In genomic region chr5:4866945-4867344, GRCm38 (mm10) we compare ENCODE assay signal across 21 mouse cellular contexts.
A peak's percentile ranks its signal among the peaks of the same experiment; 100 is the strongest.
DNase-seq lines count a peak whose midpoint lies in the region; ATAC-seq and TF ChIP-seq lines count a peak whose summit lies in the region.
"Had no signal": no experiment of that assay in that cellular context is flagged by ENCODE, and none has a peak within 500 bp of the region (broad histone marks: within the 10 kb centered on the region; RNA-seq: fewer than 3 reads in every experiment).

No protein-coding gene starts in this region.

- intact Hi-C loops in heart, postnatal 25 days (cut with DNase I), result no loop called here

- no peak overlapping the region for H3K4me3 ChIP-seq in forebrain, embryonic 10.5 days
- no peak overlapping the region for H3K4me3 ChIP-seq in forebrain, embryonic 14.5 days (ENCODE audit: low read depth, low read length)
- H3K4me3 ChIP-seq in kidney, postnatal 0 days (replicated peaks; ENCODE audit: low read depth, low read length), result no peak overlapping the region
- H3K4me3 ChIP-seq in kidney, adult 2 months (ENCODE audit: insufficient read depth, low read depth, low read length), result no peak overlapping the region
- H3K4me3 ChIP-seq in midbrain, embryonic 12.5 days, result no peak overlapping the region
- H3K4me3 ChIP-seq in midbrain, embryonic 14.5 days (replicated peaks; ENCODE audit: low read depth, low read length), result no peak overlapping the region
- H3K4me3 ChIP-seq: embryonic facial prominence, embryonic 10.5 days; heart, embryonic 12.5 days; hindbrain, embryonic 13.5 days had no signal

- 60% methylated on average over 8 of the region's 8 CpGs for WGBS in forebrain, embryonic 10.5 days
- 45% methylated on average over 8 of the region's 8 CpGs for WGBS in forebrain, embryonic 14.5 days
- 49% methylated on average over 8 of the region's 8 CpGs for WGBS in kidney, postnatal 0 days
- WGBS in kidney, adult 2 months, result 68% methylated on average over 8 of the region's 8 CpGs
- 36% methylated on average over 8 of the region's 8 CpGs for WGBS in midbrain, embryonic 12.5 days
- 57% methylated on average over 8 of the region's 8 CpGs for WGBS in midbrain, embryonic 14.5 days

- no peak for ATAC-seq in forebrain, embryonic 14.5 days
- ATAC-seq in kidney, postnatal 0 days (replicated peaks; ENCODE audit: low FRiP score, low read depth), result no peak; the same call in 1 of the 2 replicates
- ATAC-seq in midbrain, embryonic 12.5 days (ENCODE audit: low FRiP score, low read depth), result no peak
- no peak for ATAC-seq in midbrain, embryonic 14.5 days (ENCODE audit: low FRiP score, low TSS enrichment)
- ATAC-seq: CD4-positive, CD25-positive, alpha-beta regulatory T cell, adult 4 months; hindbrain, postnatal 0 days had no signal

- H3K36me3 ChIP-seq in forebrain, embryonic 10.5 days (replicated peaks), result no peaks in the 10 kb centered on the region
- no peaks in the 10 kb centered on the region for H3K36me3 ChIP-seq in forebrain, embryonic 14.5 days (ENCODE audit: control insufficient read depth, insufficient read depth, low read length)
- H3K36me3 ChIP-seq in kidney, postnatal 0 days (ENCODE audit: insufficient read depth, low read length), result no peaks in the 10 kb centered on the region
- H3K36me3 ChIP-seq in kidney, adult 2 months (ENCODE audit: control insufficient read depth, insufficient read depth, low read length), result no peaks in the 10 kb centered on the region
- H3K36me3 ChIP-seq in midbrain, embryonic 12.5 days, result no peaks in the 10 kb centered on the region
- no peaks in the 10 kb centered on the region for H3K36me3 ChIP-seq in midbrain, embryonic 14.5 days (ENCODE audit: control insufficient read depth, insufficient read depth, low read length)
- H3K36me3 ChIP-seq: embryonic facial prominence, embryonic 10.5 days; G1E; heart, embryonic 12.5 days; hindbrain, embryonic 13.5 days had no signal

- no peaks in the 10 kb centered on the region for H3K9me3 ChIP-seq in forebrain, embryonic 10.5 days
- no peaks in the 10 kb centered on the region for H3K9me3 ChIP-seq in forebrain, embryonic 14.5 days (replicated peaks; ENCODE audit: control insufficient read depth, low read length)
- no peaks in the 10 kb centered on the region for H3K9me3 ChIP-seq in kidney, postnatal 0 days (replicated peaks; ENCODE audit: low read length)
- no peaks in the 10 kb centered on the region for H3K9me3 ChIP-seq in midbrain, embryonic 12.5 days
- no peaks in the 10 kb centered on the region for H3K9me3 ChIP-seq in midbrain, embryonic 14.5 days (ENCODE audit: control insufficient read depth, low read length)
- H3K9me3 ChIP-seq: embryonic facial prominence, embryonic 10.5 days; G1E; heart, embryonic 12.5 days; hindbrain, embryonic 13.5 days had no signal

- peak; percentile 20 for DNase-seq in forebrain, embryonic 10.5 days (ENCODE audit: extremely low spot score, low spot score)
- no peak for DNase-seq in forebrain, embryonic 14.5 days (ENCODE audit: low spot score)
- peak; percentile 81 for DNase-seq in heart, adult 11 months
- DNase-seq in heart, postnatal 25 days (ENCODE audit: low spot score), result no peak
- no peak for DNase-seq in kidney, postnatal 0 days (ENCODE audit: low spot score)
- DNase-seq in kidney, adult 2 months, result no peak
- DNase-seq in midbrain, embryonic 14.5 days, result no peak
- DNase-seq: adrenal gland, adult 8-10 months; adrenal gland, postnatal 36 days; B cell, adult 2 months; cerebellum, adult 2 months; cerebellum, postnatal 10 days; gastrocnemius, postnatal 14 days; heart, postnatal 36 days had no signal

- H3K4me1 ChIP-seq in forebrain, embryonic 10.5 days, result peaks cover 61% of the 10 kb centered on the region
- H3K4me1 ChIP-seq in forebrain, embryonic 14.5 days (ENCODE audit: control insufficient read depth, insufficient read depth, low read length), result peaks cover 46% of the 10 kb centered on the region
- no peaks in the 10 kb centered on the region; the same call in 1 of the 2 replicates for H3K4me1 ChIP-seq in kidney, postnatal 0 days (replicated peaks; ENCODE audit: insufficient read depth, low read length)
- H3K4me1 ChIP-seq in kidney, adult 2 months (ENCODE audit: control insufficient read depth, insufficient read depth, low read length), result no peaks in the 10 kb centered on the region; the same call in 1 of the 2 replicates
- peaks cover 47% of the 10 kb centered on the region for H3K4me1 ChIP-seq in midbrain, embryonic 12.5 days
- H3K4me1 ChIP-seq in midbrain, embryonic 14.5 days (ENCODE audit: control insufficient read depth, insufficient read depth, low read length), result peaks cover 36% of the 10 kb centered on the region

- no peaks in the 10 kb centered on the region for H3K27me3 ChIP-seq in forebrain, embryonic 10.5 days (ENCODE audit: poor library complexity, severe bottlenecking)
- no peaks in the 10 kb centered on the region for H3K27me3 ChIP-seq in forebrain, embryonic 14.5 days (replicated peaks; ENCODE audit: control insufficient read depth, insufficient read depth, low read length)
- no peaks in the 10 kb centered on the region for H3K27me3 ChIP-seq in kidney, postnatal 0 days (ENCODE audit: insufficient read depth, low read length)
- no peaks in the 10 kb centered on the region for H3K27me3 ChIP-seq in kidney, adult 2 months (replicated peaks; ENCODE audit: control insufficient read depth, insufficient read depth, low read length)
- peaks cover 12% of the 10 kb centered on the region for H3K27me3 ChIP-seq in midbrain, embryonic 12.5 days
- no peaks in the 10 kb centered on the region for H3K27me3 ChIP-seq in midbrain, embryonic 14.5 days (ENCODE audit: control insufficient read depth, insufficient read depth, low read length)
- H3K27me3 ChIP-seq: heart, embryonic 12.5 days had no signal

- no peak for TF ChIP-seq CTCF in kidney, postnatal 0 days (IDR thresholded peaks at IDR 0.05; ENCODE audit: low read depth)
- TF ChIP-seq CTCF in kidney, adult 2 months (conservative IDR thresholded peaks at IDR 0.05; ENCODE audit: insufficient read depth, insufficient read length, low read depth, low read length), result no peak

- H3K9ac ChIP-seq in forebrain, embryonic 14.5 days (ENCODE audit: low read length), result no peak overlapping the region
- no peak overlapping the region for H3K9ac ChIP-seq in kidney, postnatal 0 days (ENCODE audit: low read depth, low read length)
- H3K9ac ChIP-seq in midbrain, embryonic 12.5 days (replicated peaks), result no peak overlapping the region
- H3K9ac ChIP-seq in midbrain, embryonic 14.5 days (replicated peaks; ENCODE audit: low read length), result no peak overlapping the region
- H3K9ac ChIP-seq: heart, embryonic 12.5 days; hindbrain, embryonic 13.5 days had no signal

- peak overlapping the region; percentile 87 for H3K27ac ChIP-seq in forebrain, embryonic 10.5 days
- no peak overlapping the region for H3K27ac ChIP-seq in forebrain, embryonic 14.5 days (ENCODE audit: low read depth, low read length)
- H3K27ac ChIP-seq in kidney, postnatal 0 days, result 0 out of 2 replicates have a peak overlapping the region, but pooled peaks have one; percentile 60
- H3K27ac ChIP-seq in kidney, adult 2 months (ENCODE audit: insufficient read depth, low read depth, low read length), result no peak overlapping the region
- H3K27ac ChIP-seq in midbrain, embryonic 12.5 days (replicated peaks), result 0 out of 2 replicates have a peak overlapping the region, but pooled peaks have one; percentile 22
- no peak overlapping the region for H3K27ac ChIP-seq in midbrain, embryonic 14.5 days (replicated peaks; ENCODE audit: low read depth, low read length)
- H3K27ac ChIP-seq: embryonic facial prominence, embryonic 10.5 days; hindbrain, embryonic 13.5 days; hindbrain, postnatal 0 days had no signal

- no peak for TF ChIP-seq POLR2A in kidney, adult 2 months (IDR thresholded peaks at IDR 0.05; ENCODE audit: low read depth, low read length)

- no peak overlapping the region for H3K4me2 ChIP-seq in forebrain, embryonic 14.5 days (ENCODE audit: low read length)
- H3K4me2 ChIP-seq in kidney, postnatal 0 days (ENCODE audit: low read length), result no peak overlapping the region
- no peak overlapping the region for H3K4me2 ChIP-seq in midbrain, embryonic 12.5 days (replicated peaks)
- no peak overlapping the region for H3K4me2 ChIP-seq in midbrain, embryonic 14.5 days (ENCODE audit: low read length)
- H3K4me2 ChIP-seq: heart, embryonic 12.5 days; hindbrain, embryonic 13.5 days had no signal

Comparison
In these comparisons a context has a peak if more than half of its experiments do, and no peak if none do; other contexts are left out.
1. DNase-seq: peak in forebrain, embryonic 10.5 days (single experiment) and heart, adult 11 months (single experiment); none in forebrain, embryonic 14.5 days (single experiment), heart, postnatal 25 days (single experiment), kidney, postnatal 0 days (single experiment), kidney, adult 2 months (single experiment) and midbrain, embryonic 14.5 days (single experiment).
2. H3K27ac ChIP-seq: peak in forebrain, embryonic 10.5 days (single experiment), kidney, postnatal 0 days (single experiment) and midbrain, embryonic 12.5 days (single experiment); none in forebrain, embryonic 14.5 days (single experiment), kidney, adult 2 months (single experiment) and midbrain, embryonic 14.5 days (single experiment).